Mouse (Mus musculus) midbrain, embryonic 16.5 days (tissue): ENCODE data around the gene Kalrn. TPM values are rescaled to one million over a fixed set of nuclear protein-coding genes. Genes with fewer than 3 reads are reported as not detected.

ENCODE experiments used
- ATAC-seq: fragments of 200-750 bp; cut with Nextera tagmentation; 2 replicates; pipeline ENCODE4 v1.8.0; 2017; ENCODE audit warnings: moderate TSS enrichment
- H3K27ac ChIP-seq: fragments of 300-500 bp; sonication (generic); 2 replicates; pipeline ENCODE4 v1.5.1; 2014; ENCODE audit warnings: mild to moderate bottlenecking, low read length, mixed read lengths
- H3K27me3 ChIP-seq: fragments of 300-500 bp; sonication (generic); 2 replicates; pipeline ENCODE4 v1.6.1; 2014; ENCODE audit warnings: low read depth, low read length, mixed read lengths; ENCODE audit not compliant: control insufficient read depth, insufficient read depth
- H3K36me3 ChIP-seq: fragments of 300-500 bp; sonication (generic); 2 replicates; pipeline ENCODE4 v1.6.1; 2014; ENCODE audit warnings: mild to moderate bottlenecking, low read length, moderate library complexity, mixed read lengths; ENCODE audit not compliant: control insufficient read depth, insufficient read depth
- H3K4me1 ChIP-seq: fragments of 300-500 bp; sonication (generic); 2 replicates; pipeline ENCODE4 v1.6.1; 2014; ENCODE audit warnings: mild to moderate bottlenecking, low read length, mixed read lengths; ENCODE audit not compliant: control insufficient read depth, insufficient read depth
- H3K4me2 ChIP-seq: fragments of 300-500 bp; sonication (generic); 2 replicates; pipeline ENCODE4 v1.6.1; 2014; ENCODE audit warnings: mild to moderate bottlenecking, low read length, mixed read lengths
- H3K4me3 ChIP-seq: fragments of 300-500 bp; sonication (generic); 2 replicates; pipeline ENCODE4 v1.5.1; 2014; ENCODE audit warnings: low read depth, mild to moderate bottlenecking, low read length, moderate library complexity, mixed read lengths
- H3K9ac ChIP-seq: fragments of 300-500 bp; sonication (generic); 2 replicates; pipeline ENCODE4 v1.6.1; 2014; ENCODE audit warnings: low read depth, low read length, mixed read lengths
- H3K9me3 ChIP-seq: fragments of 300-500 bp; sonication (generic); replicated peaks from 2 replicates; pipeline ENCODE4 v1.6.1; 2014; ENCODE audit warnings: mild to moderate bottlenecking, low read length, mixed read lengths; ENCODE audit not compliant: control insufficient read depth, poor library complexity, severe bottlenecking
- WGBS: fragments of 180-500 bp; shearing (Covaris S2); extraction: QIAGEN DNeasy Blood & Tissue Kit; methylation state at CpG from one replicate; pipeline ENCODE4 v1.1.7; 2014; 5-methylcytosine and 5-hydroxymethylcytosine counted together
- polyA plus RNA-seq: library from polyadenylated mRNA; unstranded; fragments of >200 nt; fragmentation: Nextera tagmentation; extraction: Ambion mirVana; gene quantifications from 2 replicates; pipeline ENCODE4 v1.2.1, GENCODE M21; 2015

Kalrn gene
- polyA plus RNA-seq, 1 experiment from 2014 or later: 31.3 TPM

DNA sequence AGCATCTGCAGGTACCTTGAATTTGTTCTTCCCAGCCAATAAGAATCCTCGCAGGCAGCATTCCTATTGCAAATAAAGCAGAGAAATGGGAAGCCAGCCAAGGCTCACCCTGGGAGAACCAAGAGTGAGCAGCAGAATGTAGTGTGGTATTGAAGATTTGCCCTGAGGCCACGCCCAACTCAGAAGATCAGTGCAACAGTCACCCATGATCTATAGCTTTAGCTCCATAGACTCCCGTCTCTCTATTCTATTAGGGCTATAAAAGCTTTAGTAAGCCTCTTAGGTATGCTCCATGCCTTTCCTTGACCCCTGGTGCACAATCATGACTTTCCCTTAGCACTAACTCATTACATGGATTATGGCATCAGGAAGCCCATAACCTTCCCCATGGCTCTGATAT, 155.9 kb downstream of the Kalrn start:
- Histone ChIP-seq H3K4me3 (no peak overlapping the region), H3K27me3 (no peaks in the 10 kb centered on the region), H3K9me3 (no peaks in the 10 kb centered on the region), H3K27ac (no peak overlapping the region), H3K36me3 (0 out of 2 replicates have a peak, but pooled peaks cover 2% of the 10 kb centered on the region), H3K4me1 (peaks cover 38% of the 10 kb centered on the region), H3K4me2 (no peak overlapping the region), H3K9ac (no peak overlapping the region)
- ATAC-seq: no peak
- WGBS: 69% methylated on average over 3 of the region's 3 CpGs

- no peak for ATAC-seq
- 76% methylated on average over 7 of the region's 7 CpGs for WGBS
- peak overlapping the region; percentile 59; the same call in 1 of the 2 replicates for H3K27ac ChIP-seq
- H3K27me3 ChIP-seq: no peaks in the 10 kb centered on the region
- H3K9me3 ChIP-seq: no peaks in the 10 kb centered on the region
- peaks cover 28% of the 10 kb centered on the region for H3K4me1 ChIP-seq
- 0 out of 2 replicates have a peak, but pooled peaks cover 2% of the 10 kb centered on the region for H3K36me3 ChIP-seq
- no peak overlapping the region for H3K4me2 ChIP-seq
- H3K9ac ChIP-seq: no peak overlapping the region
- no peak overlapping the region for H3K4me3 ChIP-seq
These were observed 158.8 kb downstream of the Kalrn start for GRCm38 (mm10) chr16:34414581-34414980.

GRCm38 (mm10) chr16:34413868-34414333, 159.4 kb downstream of the Kalrn start:
- H3K27me3 ChIP-seq: no peaks in the 10 kb centered on the region
- no peak overlapping the region for H3K9ac ChIP-seq
- peak; percentile 56 for ATAC-seq
- no peak overlapping the region for H3K4me3 ChIP-seq
- no peak overlapping the region for H3K4me2 ChIP-seq
- peaks cover 28% of the 10 kb centered on the region for H3K4me1 ChIP-seq
- WGBS: 34% methylated on average over 10 of the region's 10 CpGs
- no peaks in the 10 kb centered on the region for H3K9me3 ChIP-seq
- 0 out of 2 replicates have a peak, but pooled peaks cover 2% of the 10 kb centered on the region for H3K36me3 ChIP-seq
- peak overlapping the region; percentile 69 for H3K27ac ChIP-seq

DNA sequence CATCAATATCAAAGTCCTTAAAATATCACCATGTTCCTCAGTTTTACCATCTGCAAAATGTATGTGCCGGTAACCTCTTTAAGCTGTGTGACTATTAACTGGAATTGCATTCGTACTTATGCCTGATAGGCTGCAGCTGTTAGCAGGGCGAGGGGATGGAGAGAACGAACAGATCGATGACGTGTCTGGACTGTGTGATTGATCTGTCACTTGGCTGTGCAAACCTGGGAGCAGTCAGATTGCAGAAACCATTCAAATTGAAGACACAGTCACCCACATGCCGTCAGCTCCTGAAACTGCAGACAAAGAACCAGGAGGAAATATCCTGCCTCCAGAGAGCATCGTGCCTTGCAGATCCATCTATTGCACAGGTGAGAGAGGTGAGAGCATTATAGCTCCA, 166.3 kb downstream of the Kalrn start:
- no peak overlapping the region for H3K9ac ChIP-seq
- no peaks in the 10 kb centered on the region for H3K36me3 ChIP-seq
- no peak for ATAC-seq
- H3K4me3 ChIP-seq: no peak overlapping the region
- WGBS: 76% methylated on average over 8 of the region's 8 CpGs
- peaks cover 3% of the 10 kb centered on the region; the same call in 1 of the 2 replicates for H3K4me1 ChIP-seq
- H3K27me3 ChIP-seq: no peaks in the 10 kb centered on the region
- no peaks in the 10 kb centered on the region for H3K9me3 ChIP-seq
- H3K4me2 ChIP-seq: no peak overlapping the region
- no peak overlapping the region for H3K27ac ChIP-seq

DNA sequence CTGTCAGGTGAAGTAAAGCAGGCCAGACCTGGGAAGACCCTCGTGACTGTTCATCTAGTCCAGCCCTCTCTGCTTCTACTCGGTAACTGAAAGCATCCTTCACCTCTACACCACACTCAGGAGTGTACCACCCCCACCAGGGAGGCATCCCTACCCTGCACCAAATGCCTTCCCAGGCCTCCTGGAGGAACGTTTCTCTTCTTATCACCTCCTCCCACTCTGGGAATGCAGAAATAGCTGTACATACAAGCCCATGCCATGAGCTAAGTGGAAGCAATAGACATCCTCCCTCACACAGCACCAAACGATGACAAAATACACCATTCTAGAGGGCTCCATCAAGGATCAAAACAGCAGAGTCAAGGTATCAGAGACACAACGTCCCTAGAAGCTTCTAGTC, 168.2 kb downstream of the Kalrn start:
- no peaks in the 10 kb centered on the region for H3K36me3 ChIP-seq
- ATAC-seq: no peak
- H3K4me3 ChIP-seq: no peak overlapping the region
- no peak overlapping the region for H3K9ac ChIP-seq
- H3K4me1 ChIP-seq: peaks cover 3% of the 10 kb centered on the region; the same call in 1 of the 2 replicates
- 78% methylated on average over 5 of the region's 5 CpGs for WGBS
- H3K27ac ChIP-seq: no peak overlapping the region
- H3K27me3 ChIP-seq: no peaks in the 10 kb centered on the region
- H3K9me3 ChIP-seq: no peaks in the 10 kb centered on the region
- no peak overlapping the region for H3K4me2 ChIP-seq

DNA sequence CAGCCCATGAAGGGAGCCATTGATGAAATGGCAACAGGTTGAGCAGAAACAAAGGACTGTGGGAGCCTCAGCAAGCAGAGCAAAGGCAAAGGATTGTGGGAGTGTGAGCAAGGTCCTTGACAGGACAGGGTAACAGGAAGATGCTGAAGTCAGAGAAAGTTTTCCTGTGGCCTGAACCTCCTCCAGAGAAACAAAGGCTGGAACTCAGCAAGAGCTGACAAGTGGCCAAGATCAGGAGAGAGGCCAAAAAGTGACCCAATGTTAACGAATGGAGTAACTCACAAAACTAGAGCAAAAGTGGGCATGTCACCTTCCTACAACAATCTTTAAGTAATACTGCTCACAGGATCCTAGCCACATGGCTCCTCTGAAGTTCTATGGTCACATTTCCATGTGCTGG, 172.1 kb downstream of the Kalrn start:
- Histone ChIP-seq H3K4me3 (no peak overlapping the region), H3K9me3 (no peaks in the 10 kb centered on the region), H3K27me3 (no peaks in the 10 kb centered on the region), H3K4me2 (no peak overlapping the region), H3K36me3 (no peaks in the 10 kb centered on the region), H3K9ac (no peak overlapping the region), H3K4me1 (peaks cover 3% of the 10 kb centered on the region; the same call in 1 of the 2 replicates), H3K27ac (no peak overlapping the region)
- WGBS: 83% methylated on average over 1 of the region's 1 CpGs
- ATAC-seq: no peak

DNA sequence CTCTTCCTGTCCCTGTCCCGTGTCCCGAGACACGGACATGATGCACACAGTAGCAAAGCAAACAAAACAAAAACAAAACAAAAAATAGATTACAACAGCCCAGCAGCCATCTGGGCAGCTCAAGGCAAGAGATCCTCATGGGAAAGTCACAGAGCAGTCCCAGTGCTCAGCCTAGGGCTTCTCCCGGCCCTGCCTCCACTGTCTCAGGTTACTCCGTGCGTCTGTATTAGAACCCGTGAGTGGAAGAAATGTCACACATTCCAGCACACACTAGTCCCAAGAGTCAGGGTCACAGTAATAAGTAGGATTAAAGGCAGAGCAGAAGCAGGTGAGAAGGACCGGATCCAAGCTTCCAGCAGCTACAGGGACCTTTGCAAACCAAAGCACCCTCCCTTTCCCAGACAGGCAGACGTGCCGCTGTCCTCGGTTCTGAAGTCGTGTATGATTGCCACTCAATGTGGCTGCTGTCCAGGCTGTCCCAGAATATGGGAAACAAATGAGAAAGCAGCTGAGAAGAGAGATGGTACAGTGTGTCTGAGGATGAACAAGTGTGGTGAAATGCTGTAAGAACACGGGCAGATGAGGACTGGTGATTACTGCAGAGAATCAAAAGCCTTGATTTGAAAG, 173.1 kb downstream of the Kalrn start:
- 39% methylated on average over 13 of the region's 13 CpGs for WGBS
- Histone ChIP-seq H3K27me3 (no peaks in the 10 kb centered on the region), H3K4me3 (no peak overlapping the region), H3K4me1 (peaks cover 10% of the 10 kb centered on the region; the same call in 1 of the 2 replicates), H3K4me2 (no peak overlapping the region), H3K36me3 (no peaks in the 10 kb centered on the region), H3K9me3 (no peaks in the 10 kb centered on the region), H3K27ac (no peak overlapping the region), H3K9ac (no peak overlapping the region)
- ATAC-seq: no peak

- Histone ChIP-seq H3K4me2 (no peak overlapping the region), H3K27me3 (no peaks in the 10 kb centered on the region), H3K4me1 (peaks cover 6% of the 10 kb centered on the region; the same call in 1 of the 2 replicates), H3K27ac (no peak overlapping the region), H3K9me3 (no peaks in the 10 kb centered on the region), H3K9ac (no peak overlapping the region), H3K4me3 (no peak overlapping the region), H3K36me3 (no peaks in the 10 kb centered on the region; the same call in 1 of the 2 replicates)
- peak; percentile 50 for ATAC-seq
These were observed 178.0 kb downstream of the Kalrn start for GRCm38 (mm10) chr16:34395221-34395811.

GRCm38 (mm10) chr16:34389520-34390271, 183.6 kb downstream of the Kalrn start:
- no peaks in the 10 kb centered on the region for H3K9me3 ChIP-seq

More at GRCm38 (mm10) chr16:34389520-34390271, 183.6 kb downstream of the Kalrn start:
- 74% methylated on average over 5 of the region's 5 CpGs for WGBS
- Histone ChIP-seq H3K4me1 (peaks cover 9% of the 10 kb centered on the region), H3K27me3 (no peaks in the 10 kb centered on the region), H3K4me2 (no peak overlapping the region), H3K36me3 (peaks cover 3% of the 10 kb centered on the region), H3K9ac (no peak overlapping the region), H3K27ac (no peak overlapping the region; the same call in 1 of the 2 replicates), H3K4me3 (no peak overlapping the region)
- ATAC-seq: peak; percentile 33; the same call in 1 of the 2 replicates
